Mouse (Mus musculus): Measurements from ENCODE around the gene Efcab11. TPM values are rescaled to one million over a fixed set of nuclear protein-coding genes. Genes with fewer than 3 reads are reported as not detected.

Gene Efcab11
- polyA plus RNA-seq, 1 experiment from 2014 or later: 9.9 TPM

DNA sequence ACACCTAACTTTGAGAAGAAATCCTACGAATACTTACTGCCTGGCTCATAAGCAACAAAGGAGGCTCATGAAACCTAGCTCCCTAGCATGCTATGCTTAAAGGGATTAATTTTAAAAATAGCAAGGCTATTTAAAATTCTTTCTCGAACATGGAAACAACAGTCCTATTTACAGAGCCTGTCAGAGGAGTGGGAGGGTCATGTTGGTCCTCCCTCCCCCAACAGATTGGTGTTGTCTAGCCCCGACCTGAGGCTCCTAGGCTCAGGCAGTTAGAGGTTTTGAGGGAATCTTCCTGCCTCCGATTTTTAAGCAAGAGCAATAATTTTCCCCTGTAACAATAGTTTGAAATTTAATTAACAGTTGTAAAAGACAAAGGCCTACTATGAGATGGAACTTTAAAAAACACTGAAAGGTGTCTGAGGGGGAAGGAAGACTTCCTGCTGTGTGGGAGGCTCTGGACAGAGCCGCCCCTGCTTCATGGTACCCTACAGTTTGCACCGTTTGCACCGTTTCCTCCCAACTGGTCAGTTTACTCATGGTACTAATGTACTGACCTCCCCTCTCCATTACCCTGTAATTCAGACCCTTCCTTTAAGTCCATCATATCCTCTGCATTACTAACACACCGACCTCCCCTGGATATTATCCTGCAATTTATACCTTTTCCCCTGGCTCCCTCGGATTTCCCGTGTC is 90.6 kb downstream of the Efcab11 start:
- ATAC-seq (replicated peaks): no peak
- Histone ChIP-seq H3K27ac (replicated peaks) (no peak overlapping the region), H3K9ac (replicated peaks) (no peak overlapping the region), H3K27me3 (no peaks in the 10 kb centered on the region), H3K9me3 (no peaks in the 10 kb centered on the region), H3K4me1 (peaks cover 5% of the 10 kb centered on the region; the same call in 1 of the 2 replicates), H3K4me2 (replicated peaks) (no peak overlapping the region), H3K36me3 (no peaks in the 10 kb centered on the region), H3K4me3 (no peak overlapping the region)
- WGBS: 46% methylated on average over 10 of the region's 10 CpGs

DNA sequence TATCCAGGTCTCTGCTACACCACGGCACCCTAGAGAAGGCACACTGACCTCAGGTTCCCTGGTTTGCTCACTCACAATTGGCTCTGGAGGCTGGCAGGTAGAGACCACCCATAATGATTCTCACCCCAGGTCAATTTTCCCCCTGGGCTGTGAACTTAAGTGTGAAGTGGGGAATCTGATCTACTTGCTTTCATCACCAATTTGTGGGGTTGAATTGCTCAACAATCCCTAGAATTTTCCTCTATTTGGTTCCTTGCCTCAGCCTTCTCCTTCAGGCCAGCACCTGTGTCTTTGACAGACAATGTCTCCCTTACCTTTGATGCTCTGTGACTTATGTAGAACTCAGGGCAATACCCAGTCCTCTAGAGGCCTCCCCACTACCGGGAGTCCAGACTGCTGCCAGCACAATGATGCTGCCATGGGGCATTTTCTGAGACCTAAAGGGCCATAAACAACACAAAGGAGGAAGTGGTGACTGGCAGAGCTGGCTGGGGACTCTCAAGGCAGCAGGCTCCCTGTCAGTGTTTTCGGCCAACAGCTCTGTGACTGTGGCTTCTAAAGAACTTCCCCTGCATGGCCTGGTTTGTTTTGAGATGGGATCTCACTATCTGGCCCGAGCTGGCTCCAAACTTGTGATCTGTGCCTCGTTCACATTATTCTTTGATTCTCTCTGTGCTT is 94.8 kb downstream of the Efcab11 start:
- H3K4me3 ChIP-seq: no peak overlapping the region
- H3K27me3 ChIP-seq: no peaks in the 10 kb centered on the region
- no peak overlapping the region for H3K4me2 ChIP-seq (replicated peaks)
- H3K9ac ChIP-seq (replicated peaks): no peak overlapping the region
- WGBS: 71% methylated on average over 5 of the region's 5 CpGs
- H3K36me3 ChIP-seq: no peaks in the 10 kb centered on the region
- no peak overlapping the region for H3K27ac ChIP-seq (replicated peaks)
- H3K4me1 ChIP-seq: peaks cover 2% of the 10 kb centered on the region; the same call in 1 of the 2 replicates
- ATAC-seq (replicated peaks): no peak
- H3K9me3 ChIP-seq: no peaks in the 10 kb centered on the region

DNA sequence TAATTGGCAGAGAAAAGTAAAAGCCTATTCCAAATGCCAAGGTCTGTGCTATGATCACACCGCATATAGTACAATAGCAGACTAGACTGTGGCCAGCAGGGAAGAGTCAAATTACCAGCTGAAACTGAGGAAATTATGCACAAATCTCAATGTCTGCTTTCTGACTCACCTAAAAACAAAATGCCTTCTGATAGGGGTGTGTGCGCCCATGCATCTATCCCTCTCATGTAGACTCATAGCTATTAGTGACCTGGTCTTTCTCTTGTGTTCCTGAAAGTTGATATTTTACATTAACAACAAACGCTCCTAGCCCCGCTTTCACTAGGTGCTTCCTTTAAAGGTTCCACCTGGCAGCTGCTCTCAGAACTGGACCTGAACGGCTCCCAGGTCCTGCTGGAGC is 102.5 kb downstream of the Efcab11 start:
- peaks cover 9% of the 10 kb centered on the region for H3K4me1 ChIP-seq
- H3K36me3 ChIP-seq: no peaks in the 10 kb centered on the region
- no peak overlapping the region for H3K4me2 ChIP-seq (replicated peaks)
- no peak overlapping the region for H3K4me3 ChIP-seq
- 82% methylated on average over 5 of the region's 5 CpGs for WGBS
- no peak overlapping the region for H3K9ac ChIP-seq (replicated peaks)
- ATAC-seq (replicated peaks): no peak
- no peaks in the 10 kb centered on the region for H3K27me3 ChIP-seq
- H3K27ac ChIP-seq (replicated peaks): no peak overlapping the region
- no peaks in the 10 kb centered on the region for H3K9me3 ChIP-seq

DNA sequence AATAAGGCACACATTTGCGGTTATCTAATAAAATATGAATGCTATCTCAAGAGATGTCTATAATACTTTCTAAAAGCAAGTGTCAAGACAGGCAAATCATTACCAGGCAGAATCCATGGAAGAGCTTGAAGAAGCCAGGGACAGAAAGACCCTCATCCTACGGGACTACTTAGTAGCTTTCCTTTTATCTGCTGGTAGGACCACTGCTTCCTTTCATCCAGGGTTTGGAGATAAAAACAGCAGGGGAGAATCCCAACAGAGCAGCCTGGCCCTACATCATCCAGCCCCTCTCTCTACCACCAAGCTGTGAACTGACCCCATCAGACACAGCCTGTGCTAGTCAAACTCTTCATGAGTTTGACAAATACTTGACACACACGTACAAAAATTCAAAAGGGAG is 103.8 kb downstream of the Efcab11 start:
- ATAC-seq (replicated peaks): no peak
- WGBS: 85% methylated on average over 3 of the region's 3 CpGs

DNA sequence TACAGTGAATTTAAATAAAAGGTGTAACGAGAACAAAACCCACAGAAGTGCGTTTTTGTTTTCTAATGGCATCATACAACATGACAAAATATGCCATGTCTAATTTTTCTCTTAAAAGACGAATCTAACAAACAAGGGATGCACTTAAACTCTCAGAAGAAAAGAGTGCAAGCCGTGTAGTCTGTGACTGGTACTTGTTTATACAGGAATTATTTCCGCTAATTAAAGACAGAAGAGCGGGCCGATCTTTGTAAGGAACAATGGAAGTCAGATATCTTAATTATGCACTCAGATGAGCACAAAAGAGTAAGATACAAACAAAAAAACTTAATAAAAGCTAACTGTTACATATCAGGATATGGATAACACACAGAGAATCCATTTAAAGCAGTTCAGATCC is 104.3 kb downstream of the Efcab11 start:
- Histone ChIP-seq H3K4me1 (peaks cover 15% of the 10 kb centered on the region), H3K27me3 (no peaks in the 10 kb centered on the region), H3K4me3 (no peak overlapping the region), H3K36me3 (no peaks in the 10 kb centered on the region), H3K27ac (replicated peaks) (no peak overlapping the region), H3K9ac (replicated peaks) (no peak overlapping the region), H3K9me3 (no peaks in the 10 kb centered on the region), H3K4me2 (replicated peaks) (no peak overlapping the region)
- no peak for ATAC-seq (replicated peaks)
- 30% methylated on average over 7 of the region's 7 CpGs for WGBS

More for the DNA sequence above, 103.8 kb downstream of the Efcab11 start:
- H3K9ac ChIP-seq (replicated peaks): no peak overlapping the region
- H3K27ac ChIP-seq (replicated peaks): no peak overlapping the region
- H3K4me1 ChIP-seq: peaks cover 15% of the 10 kb centered on the region
- H3K27me3 ChIP-seq: no peaks in the 10 kb centered on the region
- H3K4me2 ChIP-seq (replicated peaks): no peak overlapping the region
- H3K9me3 ChIP-seq: no peaks in the 10 kb centered on the region
- H3K4me3 ChIP-seq: no peak overlapping the region
- H3K36me3 ChIP-seq: no peaks in the 10 kb centered on the region

DNA sequence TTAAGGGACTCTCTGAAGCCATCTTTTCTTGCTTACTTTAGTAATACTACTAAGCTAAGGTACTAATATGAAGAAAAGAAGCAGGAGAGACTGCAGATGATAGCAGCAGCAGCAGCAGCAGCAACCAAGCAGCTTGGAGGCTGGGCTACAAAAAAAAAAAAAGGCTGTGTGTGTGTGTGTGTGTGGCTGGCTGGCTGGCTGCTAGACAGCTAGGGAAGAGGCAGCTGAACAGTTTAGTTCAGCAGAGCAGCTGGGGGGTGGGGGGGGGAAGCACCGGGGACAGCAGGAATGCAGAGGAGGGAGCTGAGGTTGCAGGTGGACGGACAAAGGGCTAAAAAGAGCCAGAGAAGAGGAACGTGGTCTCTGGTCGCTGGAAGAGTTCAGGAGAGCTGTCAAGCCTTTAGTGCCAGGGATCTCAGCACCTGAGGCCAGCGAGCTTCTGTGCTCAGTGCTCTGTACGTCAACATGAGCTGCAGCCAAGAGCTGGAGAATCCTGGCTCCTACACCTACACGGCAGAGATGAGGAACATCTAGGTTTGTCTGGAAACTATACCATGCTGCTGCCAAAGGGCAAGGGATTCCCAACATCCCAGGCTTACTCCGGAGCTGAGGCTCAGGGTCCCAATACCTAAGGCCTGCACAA is 107.6 kb downstream of the Efcab11 start:
- H3K4me3 ChIP-seq: no peak overlapping the region
- H3K9ac ChIP-seq (replicated peaks): no peak overlapping the region
- 57% methylated on average over 8 of the region's 8 CpGs for WGBS
- H3K9me3 ChIP-seq: no peaks in the 10 kb centered on the region
- H3K4me1 ChIP-seq: peaks cover 15% of the 10 kb centered on the region
- H3K4me2 ChIP-seq (replicated peaks): no peak overlapping the region
- ATAC-seq (replicated peaks): no peak
- no peak overlapping the region for H3K27ac ChIP-seq (replicated peaks)
- H3K36me3 ChIP-seq: no peaks in the 10 kb centered on the region
- H3K27me3 ChIP-seq: no peaks in the 10 kb centered on the region

DNA sequence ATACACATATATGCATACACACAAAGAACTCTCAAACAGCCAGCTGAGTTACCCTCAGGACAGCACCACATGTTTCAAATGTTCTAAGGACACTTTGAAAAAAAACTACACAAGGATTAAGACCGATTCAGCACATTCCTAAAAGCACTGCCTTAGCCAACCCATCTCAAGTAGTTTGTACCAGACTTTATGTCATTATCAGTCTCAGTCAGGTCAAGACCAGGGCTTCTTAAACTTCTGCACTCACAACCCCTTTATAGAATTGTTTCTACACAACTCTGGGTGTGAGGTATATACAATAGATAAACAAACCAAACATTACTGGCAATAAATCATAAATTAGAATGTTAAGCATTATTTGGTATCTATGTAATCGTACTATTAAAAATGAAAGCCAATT is 109.4 kb downstream of the Efcab11 start:
- Histone ChIP-seq H3K27me3 (no peaks in the 10 kb centered on the region), H3K9ac (replicated peaks) (no peak overlapping the region), H3K4me1 (peaks cover 13% of the 10 kb centered on the region)

DNA sequence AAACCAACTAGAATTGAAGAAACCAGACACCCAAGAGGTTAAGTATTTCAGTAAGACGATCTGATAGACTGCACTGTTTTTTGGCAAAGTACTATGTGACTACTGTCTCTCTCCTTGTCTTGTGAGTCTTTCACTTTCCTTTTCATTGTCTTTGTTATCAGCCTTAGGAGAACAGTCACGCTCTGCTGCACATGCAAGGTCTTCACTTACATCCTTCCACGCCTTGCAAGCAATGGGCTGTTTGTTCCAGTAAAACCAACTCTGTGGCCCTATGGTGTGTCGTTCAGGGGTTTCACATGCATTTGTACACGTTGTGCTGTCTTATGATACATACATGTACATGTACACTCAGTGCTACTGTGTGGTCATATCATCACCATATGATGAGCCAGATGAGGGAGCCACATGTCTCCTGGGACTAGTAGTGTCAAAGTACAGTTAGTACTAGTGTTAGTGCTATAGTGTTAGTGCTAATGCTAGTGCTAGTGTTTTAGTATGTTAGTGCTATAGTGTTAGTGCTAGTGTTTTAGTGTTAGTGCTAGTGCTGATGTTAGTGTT is 110.5 kb downstream of the Efcab11 start:
- Histone ChIP-seq H3K4me1 (peaks cover 9% of the 10 kb centered on the region), H3K27ac (replicated peaks) (no peak overlapping the region), H3K36me3 (no peaks in the 10 kb centered on the region), H3K4me3 (no peak overlapping the region), H3K27me3 (no peaks in the 10 kb centered on the region), H3K9me3 (no peaks in the 10 kb centered on the region), H3K9ac (replicated peaks) (no peak overlapping the region), H3K4me2 (replicated peaks) (no peak overlapping the region)
- WGBS: 68% methylated on average over 5 of the region's 5 CpGs
- no peak for ATAC-seq (replicated peaks)

More for the DNA sequence above, 109.4 kb downstream of the Efcab11 start:
- WGBS: 84% methylated on average over 2 of the region's 2 CpGs
- Histone ChIP-seq H3K9me3 (no peaks in the 10 kb centered on the region), H3K4me3 (no peak overlapping the region), H3K27ac (replicated peaks) (no peak overlapping the region), H3K4me2 (replicated peaks) (no peak overlapping the region), H3K36me3 (no peaks in the 10 kb centered on the region)
- ATAC-seq (replicated peaks): no peak

DNA sequence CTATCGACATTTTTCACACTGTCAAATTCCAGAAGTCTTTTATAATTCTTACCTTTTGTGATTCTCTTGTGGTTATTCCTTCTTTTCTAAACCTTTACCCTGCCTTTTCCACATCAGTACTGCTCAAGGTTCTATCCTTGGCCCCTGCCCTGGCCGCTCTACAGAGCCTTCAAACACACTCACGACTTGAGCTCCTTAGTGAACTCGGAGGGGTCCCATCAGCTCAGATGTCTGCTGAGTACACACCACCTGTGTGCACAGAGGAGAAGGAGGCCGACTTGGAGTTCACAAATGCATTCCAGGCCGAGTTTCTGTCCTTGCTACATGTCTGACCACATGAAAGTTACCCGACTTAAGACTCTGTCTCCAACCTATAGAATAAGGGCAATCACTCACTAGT is 113.2 kb downstream of the Efcab11 start:
- no peak overlapping the region for H3K9ac ChIP-seq (replicated peaks)
- H3K4me1 ChIP-seq: no peaks in the 10 kb centered on the region
- no peaks in the 10 kb centered on the region for H3K36me3 ChIP-seq
- H3K27ac ChIP-seq (replicated peaks): no peak overlapping the region
- H3K9me3 ChIP-seq: no peaks in the 10 kb centered on the region
- 88% methylated on average over 7 of the region's 7 CpGs for WGBS
- no peak overlapping the region for H3K4me2 ChIP-seq (replicated peaks)
- ATAC-seq (replicated peaks): no peak
- no peaks in the 10 kb centered on the region for H3K27me3 ChIP-seq
- no peak overlapping the region for H3K4me3 ChIP-seq

DNA sequence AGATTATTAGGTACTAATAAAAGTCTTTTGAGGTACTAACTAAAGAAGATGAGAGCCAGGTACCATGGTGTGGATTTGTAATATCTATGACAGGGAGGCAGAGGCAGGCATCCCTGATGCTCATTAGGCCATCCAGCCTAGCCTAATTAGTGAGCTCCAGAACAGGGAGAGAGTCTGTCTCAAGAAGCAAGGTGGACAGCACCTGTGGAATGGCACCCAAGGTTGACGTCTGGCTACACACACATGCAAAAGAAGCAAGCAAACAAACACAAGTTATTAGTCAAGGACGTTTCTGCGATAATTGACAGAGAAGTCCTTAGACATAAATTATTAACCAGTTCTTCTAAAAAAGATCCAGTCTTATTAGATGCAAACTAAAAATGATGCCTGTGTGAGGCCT is 114.6 kb downstream of the Efcab11 start:
- Histone ChIP-seq H3K9me3 (no peaks in the 10 kb centered on the region), H3K4me1 (no peaks in the 10 kb centered on the region), H3K4me2 (replicated peaks) (no peak overlapping the region), H3K36me3 (no peaks in the 10 kb centered on the region), H3K27me3 (no peaks in the 10 kb centered on the region), H3K4me3 (no peak overlapping the region), H3K9ac (replicated peaks) (no peak overlapping the region), H3K27ac (replicated peaks) (no peak overlapping the region)
- 94% methylated on average over 3 of the region's 3 CpGs for WGBS
- ATAC-seq (replicated peaks): no peak

DNA sequence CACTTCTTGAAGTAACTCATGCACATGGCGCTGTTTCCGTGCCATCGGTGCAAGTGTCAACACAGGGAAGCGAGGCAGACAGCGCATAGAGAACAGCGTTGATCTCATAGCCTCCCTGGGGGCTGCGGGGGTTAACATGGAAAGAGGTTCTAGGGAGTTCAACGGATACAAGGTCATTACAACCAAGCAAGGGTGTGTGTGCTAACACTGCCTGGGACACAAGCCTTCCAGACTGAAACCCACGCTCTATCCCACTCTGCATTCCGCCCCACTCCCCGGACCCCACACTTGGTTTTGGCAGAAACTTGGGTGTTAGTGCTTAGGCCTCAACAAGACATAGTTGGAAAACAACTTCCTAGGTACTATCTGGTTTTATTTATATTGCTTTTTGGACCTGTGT is 116.5 kb downstream of the Efcab11 start:
- H3K27ac ChIP-seq (replicated peaks): no peak overlapping the region
- H3K4me3 ChIP-seq: no peak overlapping the region
- no peak for ATAC-seq (replicated peaks)
- H3K9me3 ChIP-seq: no peaks in the 10 kb centered on the region
- 90% methylated on average over 11 of the region's 11 CpGs for WGBS
- no peak overlapping the region for H3K4me2 ChIP-seq (replicated peaks)
- H3K36me3 ChIP-seq: no peaks in the 10 kb centered on the region
- H3K27me3 ChIP-seq: no peaks in the 10 kb centered on the region
- no peaks in the 10 kb centered on the region for H3K4me1 ChIP-seq
- H3K9ac ChIP-seq (replicated peaks): no peak overlapping the region

DNA sequence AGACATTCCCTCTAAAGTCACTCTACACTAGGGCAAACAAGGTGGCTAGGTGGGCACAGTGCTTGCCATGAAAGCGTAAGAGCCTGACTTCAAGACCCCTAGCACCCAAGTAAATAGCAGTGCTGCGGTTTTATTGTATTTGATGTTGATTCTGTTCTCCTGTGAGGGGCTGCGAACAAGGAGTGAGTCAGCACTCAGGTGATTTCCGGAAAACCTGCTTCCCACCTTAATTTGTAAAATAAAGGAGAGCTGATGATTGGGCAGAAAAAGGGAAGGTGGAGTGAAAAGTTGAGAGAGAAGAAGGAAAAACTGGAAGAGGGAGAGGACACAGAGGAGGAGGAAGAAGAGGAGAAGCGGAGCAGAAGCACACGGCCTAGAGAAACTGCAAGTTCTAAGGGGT is 118.3 kb downstream of the Efcab11 start:
- WGBS: 92% methylated on average over 6 of the region's 6 CpGs
- no peak for ATAC-seq (replicated peaks)
- H3K9ac ChIP-seq (replicated peaks): no peak overlapping the region
- H3K36me3 ChIP-seq: no peaks in the 10 kb centered on the region
- H3K4me2 ChIP-seq (replicated peaks): no peak overlapping the region
- H3K4me3 ChIP-seq: no peak overlapping the region
- H3K27me3 ChIP-seq: no peaks in the 10 kb centered on the region
- no peaks in the 10 kb centered on the region for H3K9me3 ChIP-seq
- no peak overlapping the region for H3K27ac ChIP-seq (replicated peaks)
- no peaks in the 10 kb centered on the region for H3K4me1 ChIP-seq

Measured in forebrain, embryonic 15.5 days (tissue).